Mouse (Mus musculus) brain, embryonic 14.5 days (tissue): ENCODE data around the gene Rasgef1b.

ENCODE experiments used
- CTCF ChIP-seq: fragments of 200-500 bp; IDR thresholded peaks from 2 replicates; pipeline ENCODE4 v1.5.1; 2012; ENCODE audit warnings: inconsistent platforms, mild to moderate bottlenecking, moderate library complexity, borderline replicate concordance; ENCODE audit not compliant: insufficient read depth, insufficient read length; ENCODE audit errors: extremely low read depth
- POLR2A ChIP-seq: fragments of 200-500 bp; IDR thresholded peaks from 2 replicates; pipeline ENCODE4 v1.6.1; 2012; ENCODE audit warnings: mild to moderate bottlenecking, inconsistent platforms, borderline replicate concordance; ENCODE audit not compliant: poor library complexity, insufficient read depth, insufficient read length, severe bottlenecking; ENCODE audit errors: extremely low read depth

GRCm38 (mm10) chr5:99758859-99759258 lies 30.0 kb upstream of the Rasgef1b start:
- TF ChIP-seq CTCF: no peak
- no peak for TF ChIP-seq POLR2A
